Mouse (Mus musculus) liver, adult 2 months (tissue): ENCODE measurements around the gene Pcsk1n.

ENCODE experiments used
- CTCF ChIP-seq: fragments of 200-500 bp; IDR thresholded peaks from 2 replicates; pipeline ENCODE4 v1.5.1; 2011; ENCODE audit warnings: low read depth, low read length, control low read depth
- POLR2A ChIP-seq: fragments of 200-500 bp; IDR thresholded peaks from 2 replicates; pipeline ENCODE4 v1.6.1; 2011; ENCODE audit warnings: low read length, control low read depth; ENCODE audit not compliant: insufficient read depth; ENCODE audit errors: extremely low read depth

DNA sequence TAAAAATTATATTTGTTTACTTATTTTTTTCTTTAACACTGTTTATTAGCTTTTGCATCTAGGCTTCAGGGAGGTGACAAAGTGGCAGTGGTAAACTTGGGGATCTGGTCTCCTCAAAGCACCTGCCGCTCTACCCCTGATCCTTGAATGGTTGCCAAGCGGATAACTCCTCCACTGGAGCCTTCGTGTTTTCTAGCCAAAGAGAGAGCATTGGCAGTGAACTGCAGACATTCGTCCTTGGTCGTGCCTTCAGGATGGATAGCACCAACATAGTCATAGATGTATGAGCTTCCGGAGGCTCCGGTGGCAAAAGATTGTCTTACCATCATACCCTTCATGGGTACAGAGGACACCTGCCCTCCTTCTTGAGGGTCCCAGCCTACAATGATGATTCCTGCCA is 30.5 kb downstream of the Pcsk1n start:
- TF ChIP-seq CTCF: no peak
- TF ChIP-seq POLR2A: no peak
